Mouse (Mus musculus) induced T-regulatory cell, adult 2 months (primary cell): ENCODE data around the gene Tulp2.

Source experiments
- DNase-seq: peaks from one replicate; pipeline ENCODE4 v3.0.0-alpha.2; 2012; ENCODE audit warnings: low read depth

Gene Tulp2

GRCm38 (mm10) chr7:45481374-45481927, at the start of gene Tulp2:
Tulp2 (plus strand) TSS chr7:45481877.
- DNase-seq, result peak; percentile 79

- DNase-seq, result no peak
Measured at GRCm38 (mm10) chr7:45433835-45434202, 47.9 kb upstream of the Tulp2 start.

GRCm38 (mm10) chr7:45434203-45435015, 47.3 kb upstream of the Tulp2 start, which contains the start of gene Gys1:
Gys1 (plus strand) TSS chr7:45434844.
- peak; percentile 100 for DNase-seq

GRCm38 (mm10) chr7:45435038-45435437, 46.6 kb upstream of the Tulp2 start:
- DNase-seq, result no peak

GRCm38 (mm10) chr7:45436444-45436843, 45.2 kb upstream of the Tulp2 start:
- no peak for DNase-seq

- no peak for DNase-seq
Measured at GRCm38 (mm10) chr7:45437046-45437445, 44.6 kb upstream of the Tulp2 start.

GRCm38 (mm10) chr7:45437521-45438276, 44.0 kb upstream of the Tulp2 start, which contains the start of gene Ruvbl2:
Ruvbl2 (minus strand) TSS chr7:45438096.
- no peak for DNase-seq

GRCm38 (mm10) chr7:45443526-45444420, 37.9 kb upstream of the Tulp2 start:
- no peak for DNase-seq

GRCm38 (mm10) chr7:45446589-45446988, 35.1 kb upstream of the Tulp2 start:
- no peak for DNase-seq

GRCm38 (mm10) chr7:45447325-45447990, 34.2 kb upstream of the Tulp2 start:
- peak; percentile 69 for DNase-seq

GRCm38 (mm10) chr7:45449974-45450373, 31.7 kb upstream of the Tulp2 start:
- no peak for DNase-seq

- peak; percentile 92 for DNase-seq
Measured at GRCm38 (mm10) chr7:45451344-45451982, 30.2 kb upstream of the Tulp2 start.

- no peak for DNase-seq
Measured at GRCm38 (mm10) chr7:45454971-45455370, 26.7 kb upstream of the Tulp2 start.

- DNase-seq, result no peak
Measured at GRCm38 (mm10) chr7:45455932-45456696, 25.6 kb upstream of the Tulp2 start.

GRCm38 (mm10) chr7:45456721-45457203, 24.9 kb upstream of the Tulp2 start:
- DNase-seq, result no peak

- DNase-seq, result no peak
Measured at GRCm38 (mm10) chr7:45457204-45458060, 24.2 kb upstream of the Tulp2 start.

- peak; percentile 91 for DNase-seq
Measured at GRCm38 (mm10) chr7:45458748-45459563, 22.7 kb upstream of the Tulp2 start.
